ENCODE assay signal across 17 mouse cellular contexts in genomic region chr11:60796342-60796741, GRCm38 (mm10).
"Had no signal": no experiment of that assay in that cellular context is flagged by ENCODE, and none has a peak within 500 bp of the region (broad histone marks: within the 10 kb centered on the region; RNA-seq: fewer than 3 reads in every experiment).

No protein-coding gene starts in this region.

- ATAC-seq: lung, postnatal 0 days had no signal

- H3K9me3 ChIP-seq: limb, embryonic 12.5 days; midbrain, embryonic 10.5 days; neural tube, embryonic 15.5 days had no signal

- H3K4me1 ChIP-seq: limb, embryonic 12.5 days; midbrain, embryonic 10.5 days; neural tube, embryonic 15.5 days had no signal

- H3K27ac ChIP-seq: layer of hippocampus, adult 2 months; limb, embryonic 12.5 days; liver, embryonic 14.5 days; midbrain, embryonic 10.5 days; neural tube, embryonic 15.5 days; stomach, postnatal 0 days had no signal

- H3K27me3 ChIP-seq: limb, embryonic 12.5 days; neural tube, embryonic 15.5 days had no signal

- H3K36me3 ChIP-seq: neural tube, embryonic 15.5 days had no signal

- DNase-seq: kidney, postnatal 10 days; kidney, postnatal 4 days; liver; lung, adult 2 months; lung, postnatal 36 days; midbrain, embryonic 14.5 days; right cerebral cortex, adult 18-20 months; right cerebral cortex, postnatal 25 days; thymus, postnatal 4 days had no signal

- H3K9ac ChIP-seq: limb, embryonic 12.5 days; liver, embryonic 14.5 days; neural tube, embryonic 15.5 days had no signal

- H3K4me3 ChIP-seq: layer of hippocampus, adult 2 months; limb, embryonic 12.5 days; midbrain, embryonic 10.5 days; myocyte; neural tube, embryonic 15.5 days had no signal

- H3K4me2 ChIP-seq: limb, embryonic 12.5 days; neural tube, embryonic 15.5 days had no signal
